Mouse (Mus musculus): ENCODE results near the gene Uba52. TPM values are rescaled to one million over a fixed set of nuclear protein-coding genes. Genes with fewer than 3 reads are reported as not detected.

Uba52 gene
- total and polyA plus RNA-seq, 2 experiments from 2014 or later = 887 to 1,011 TPM

GRCm38 (mm10) chr8:70486941-70487520, 23.6 kb downstream of the Uba52 start, which contains the start of gene Tmem59l:
Gene Tmem59l, minus strand, starts transcription at chr8:70487358.
- WGBS = 8% methylated on average over 33 of the region's 33 CpGs
- Histone ChIP-seq H3K9ac (replicated peaks; ENCODE audit: low read depth, low read length) (no peak within 1 kb of the TSS), H3K9me3 (replicated peaks; ENCODE audit: control insufficient read depth, low read length) (no peaks in the 10 kb centered on the region), H3K4me3 (ENCODE audit: low read depth, low read length) (peak within 1 kb of the TSS; percentile 38), H3K27me3 (ENCODE audit: control insufficient read depth, insufficient read depth, low read length) (peaks cover 95% of the 10 kb centered on the region), H3K4me2 (ENCODE audit: low read depth, low read length) (peak within 1 kb of the TSS; percentile 57), H3K4me1 (ENCODE audit: control insufficient read depth, insufficient read depth) (peaks cover 15% of the 10 kb centered on the region), H3K27ac (ENCODE audit: low read depth) (no peak within 1 kb of the TSS), H3K36me3 (replicated peaks; ENCODE audit: control insufficient read depth, insufficient read depth, low read length) (no peaks in the 10 kb centered on the region)
- no peak for DNase-seq (ENCODE audit: low spot score)
- ATAC-seq (ENCODE audit: insufficient read depth, low read depth) = no peak
- TF ChIP-seq EP300 (IDR thresholded peaks at IDR 0.05; ENCODE audit: low read depth) (no peak), CTCF (IDR thresholded peaks at IDR 0.05; ENCODE audit: low read depth) (no peak)

GRCm38 (mm10) chr8:70486191-70486681, 24.4 kb downstream of the Uba52 start:
- Histone ChIP-seq H3K4me1 (ENCODE audit: control insufficient read depth, insufficient read depth) (peaks cover 15% of the 10 kb centered on the region), H3K27ac (ENCODE audit: low read depth) (no peak overlapping the region), H3K9ac (replicated peaks; ENCODE audit: low read depth, low read length) (no peak overlapping the region), H3K4me3 (ENCODE audit: low read depth, low read length) (no peak overlapping the region), H3K9me3 (replicated peaks; ENCODE audit: control insufficient read depth, low read length) (no peaks in the 10 kb centered on the region), H3K36me3 (replicated peaks; ENCODE audit: control insufficient read depth, insufficient read depth, low read length) (no peaks in the 10 kb centered on the region), H3K4me2 (ENCODE audit: low read depth, low read length) (no peak overlapping the region), H3K27me3 (ENCODE audit: control insufficient read depth, insufficient read depth, low read length) (peaks cover 94% of the 10 kb centered on the region)
- no peak for ATAC-seq (ENCODE audit: insufficient read depth, low read depth)
- no peak for DNase-seq (ENCODE audit: low spot score)
- TF ChIP-seq EP300 (IDR thresholded peaks at IDR 0.05; ENCODE audit: low read depth) (no peak), CTCF (IDR thresholded peaks at IDR 0.05; ENCODE audit: low read depth) (no peak)
- 52% methylated on average over 7 of the region's 7 CpGs for WGBS

GRCm38 (mm10) chr8:70482943-70483342, 27.7 kb downstream of the Uba52 start:
- no peak overlapping the region for H3K9ac ChIP-seq (replicated peaks; ENCODE audit: low read depth, low read length)
- H3K4me2 ChIP-seq (ENCODE audit: low read depth, low read length) = no peak overlapping the region
- no peak overlapping the region for H3K27ac ChIP-seq (ENCODE audit: low read depth)
- H3K27me3 ChIP-seq (ENCODE audit: control insufficient read depth, insufficient read depth, low read length) = peaks cover 67% of the 10 kb centered on the region
- H3K4me3 ChIP-seq (ENCODE audit: low read depth, low read length) = no peak overlapping the region
- peaks cover 3% of the 10 kb centered on the region; the same call in 1 of the 2 replicates for H3K4me1 ChIP-seq (ENCODE audit: control insufficient read depth, insufficient read depth)
- DNase-seq (ENCODE audit: low spot score) (no peak), ATAC-seq (ENCODE audit: insufficient read depth, low read depth) (no peak)
- no peaks in the 10 kb centered on the region for H3K36me3 ChIP-seq (replicated peaks; ENCODE audit: control insufficient read depth, insufficient read depth, low read length)
- H3K9me3 ChIP-seq (replicated peaks; ENCODE audit: control insufficient read depth, low read length) = no peaks in the 10 kb centered on the region
- 44% methylated on average over 2 of the region's 2 CpGs for WGBS
- TF ChIP-seq CTCF (IDR thresholded peaks at IDR 0.05; ENCODE audit: low read depth) (no peak), EP300 (IDR thresholded peaks at IDR 0.05; ENCODE audit: low read depth) (no peak)

DNA sequence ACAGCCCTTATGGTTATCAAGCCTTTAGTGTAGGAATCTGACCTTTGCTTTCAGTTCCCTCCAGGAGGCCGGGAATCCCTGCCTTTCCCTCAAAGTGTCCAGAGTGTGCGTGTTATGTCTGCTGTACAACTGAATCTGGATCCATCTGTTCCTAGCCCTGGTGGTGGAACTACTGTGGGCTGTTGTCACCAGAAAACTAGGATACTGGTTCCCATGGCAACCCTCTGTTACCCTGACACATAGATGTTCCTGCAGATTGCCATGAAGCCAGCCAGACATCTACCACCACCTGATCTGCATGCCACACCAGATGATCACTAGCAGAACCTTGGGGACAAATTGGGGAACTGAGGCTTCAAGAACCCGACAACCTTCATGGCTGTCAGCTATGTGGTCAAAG, 28.7 kb downstream of the Uba52 start:
- Histone ChIP-seq H3K27ac (ENCODE audit: low read depth) (no peak overlapping the region), H3K4me1 (ENCODE audit: control insufficient read depth, insufficient read depth) (peaks cover 6% of the 10 kb centered on the region; the same call in 1 of the 2 replicates), H3K4me2 (ENCODE audit: low read depth, low read length) (no peak overlapping the region), H3K27me3 (ENCODE audit: control insufficient read depth, insufficient read depth, low read length) (peaks cover 58% of the 10 kb centered on the region), H3K4me3 (ENCODE audit: low read depth, low read length) (no peak overlapping the region), H3K9me3 (replicated peaks; ENCODE audit: control insufficient read depth, low read length) (no peaks in the 10 kb centered on the region), H3K9ac (replicated peaks; ENCODE audit: low read depth, low read length) (no peak overlapping the region), H3K36me3 (replicated peaks; ENCODE audit: control insufficient read depth, insufficient read depth, low read length) (no peaks in the 10 kb centered on the region)
- no peak for DNase-seq (ENCODE audit: low spot score)
- WGBS = 64% methylated on average over 3 of the region's 3 CpGs
- no peak for TF ChIP-seq EP300 (IDR thresholded peaks at IDR 0.05; ENCODE audit: low read depth)
- TF ChIP-seq CTCF (IDR thresholded peaks at IDR 0.05; ENCODE audit: low read depth) = no peak
- ATAC-seq (ENCODE audit: insufficient read depth, low read depth) = no peak

DNA sequence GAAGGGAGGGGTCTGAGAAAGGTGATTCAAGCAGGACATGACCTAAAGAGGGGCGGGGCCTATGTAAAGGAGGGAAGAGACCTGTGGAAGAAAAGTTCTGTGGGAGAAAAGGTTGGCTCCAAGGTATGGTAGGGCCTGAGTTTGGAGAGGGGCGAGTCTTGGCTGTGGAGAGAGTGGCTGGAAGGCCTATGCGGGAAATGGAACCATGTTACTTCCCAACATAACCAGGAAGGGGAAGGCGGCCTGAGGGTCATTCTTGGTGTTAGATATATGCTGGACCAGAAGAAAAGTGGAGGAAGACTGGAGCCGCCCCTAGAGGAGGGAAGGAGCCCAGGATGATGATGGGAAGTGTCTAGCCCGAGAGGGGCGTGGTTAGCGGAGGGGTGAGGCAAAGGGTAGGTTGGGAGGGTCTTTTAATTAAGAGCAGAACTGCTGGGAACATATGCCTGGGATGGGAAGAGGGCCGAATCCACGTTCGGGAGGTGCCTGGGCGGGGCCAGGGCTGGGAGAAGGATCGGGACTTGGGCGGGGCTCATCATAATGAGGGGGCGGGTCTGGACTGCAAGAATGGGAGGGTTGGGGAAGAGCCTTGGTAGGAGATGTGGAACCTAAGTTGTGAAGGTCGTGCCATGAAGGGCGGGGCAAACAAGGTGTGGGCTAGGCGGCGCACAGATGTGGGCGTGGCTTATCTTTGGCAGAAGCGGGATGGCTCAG, 33.2 kb downstream of the Uba52 start:
- Histone ChIP-seq H3K4me3 (ENCODE audit: low read depth, low read length) (peak overlapping the region; percentile 82), H3K9me3 (replicated peaks; ENCODE audit: control insufficient read depth, low read length) (no peaks in the 10 kb centered on the region), H3K27me3 (ENCODE audit: control insufficient read depth, insufficient read depth, low read length) (peaks cover 17% of the 10 kb centered on the region; the same call in 1 of the 2 replicates), H3K36me3 (replicated peaks; ENCODE audit: control insufficient read depth, insufficient read depth, low read length) (no peaks in the 10 kb centered on the region), H3K4me1 (ENCODE audit: control insufficient read depth, insufficient read depth) (peaks cover 14% of the 10 kb centered on the region), H3K4me2 (ENCODE audit: low read depth, low read length) (peak overlapping the region; percentile 85), H3K27ac (ENCODE audit: low read depth) (no peak overlapping the region), H3K9ac (replicated peaks; ENCODE audit: low read depth, low read length) (no peak overlapping the region)
- TF ChIP-seq CTCF (IDR thresholded peaks at IDR 0.05; ENCODE audit: low read depth) = no peak
- TF ChIP-seq EP300 (IDR thresholded peaks at IDR 0.05; ENCODE audit: low read depth) = no peak
- peak; percentile 12; the same call in 1 of the 2 replicates for ATAC-seq (ENCODE audit: insufficient read depth, low read depth)
- WGBS = 3% methylated on average over 20 of the region's 21 CpGs
- no peak for DNase-seq (ENCODE audit: low spot score)

All from heart, postnatal 0 days (tissue).